Comparison of ENCODE assay signal across 9 mouse cellular contexts in the genomic region with DNA sequence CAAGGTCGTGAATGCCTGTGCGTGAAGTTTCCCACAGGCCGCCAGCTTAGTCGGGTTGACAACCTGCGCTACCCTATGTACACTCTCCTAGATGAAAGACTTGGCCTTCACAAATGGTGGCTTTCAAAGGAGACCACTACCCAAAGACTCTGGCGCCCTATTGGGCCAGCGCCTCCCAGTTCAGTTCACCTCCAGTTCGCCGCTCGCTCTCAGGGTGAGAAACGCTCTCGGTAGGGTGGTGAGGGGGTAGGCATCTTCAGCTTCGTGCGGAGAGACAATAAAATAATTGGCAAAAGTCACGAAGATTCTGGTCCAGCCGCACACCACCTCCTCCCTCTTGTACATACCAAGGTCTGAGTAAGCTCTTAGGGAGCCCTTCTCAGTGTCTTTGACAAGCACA. TPM values are rescaled to one million over a fixed set of nuclear protein-coding genes. Genes with fewer than 3 reads are reported as not detected.
DNase-seq lines count a peak whose midpoint lies in the region; ATAC-seq lines count a peak whose summit lies in the region.
"Had no signal": no experiment of that assay in that cellular context is flagged by ENCODE, and none has a peak within 500 bp of the region (broad histone marks: within the 10 kb centered on the region; RNA-seq: fewer than 3 reads in every experiment).

No protein-coding gene starts in this region.

- no peaks in the 10 kb centered on the region for H3K9me3 ChIP-seq in heart, embryonic 15.5 days (replicated peaks)
- H3K9me3 ChIP-seq in hindbrain, embryonic 10.5 days: no peaks in the 10 kb centered on the region; the same call in 1 of the 2 replicates
- no peaks in the 10 kb centered on the region for H3K9me3 ChIP-seq in midbrain, embryonic 15.5 days

- ATAC-seq in heart, embryonic 15.5 days (replicated peaks; ENCODE audit: insufficient number of reproducible peaks, insufficient read depth, low FRiP score, low read depth): no peak
- ATAC-seq in midbrain, embryonic 15.5 days (replicated peaks): no peak

- WGBS in heart, embryonic 15.5 days: 10% methylated on average over 16 of the region's 16 CpGs
- 14% methylated on average over 16 of the region's 16 CpGs for WGBS in hindbrain, embryonic 10.5 days
- WGBS in midbrain, embryonic 15.5 days: 14% methylated on average over 16 of the region's 16 CpGs

- no peak overlapping the region for H3K9ac ChIP-seq in heart, embryonic 15.5 days
- H3K9ac ChIP-seq in midbrain, embryonic 15.5 days: peak overlapping the region; percentile 65

- H3K4me2 ChIP-seq in heart, embryonic 15.5 days: peak overlapping the region; percentile 46
- H3K4me2 ChIP-seq in midbrain, embryonic 15.5 days: peak overlapping the region; percentile 49

- intact Hi-C loops in left cerebral cortex, postnatal 10 days (cut with DNase I): no loop called here

- DNase-seq in heart, postnatal 4 days: no peak
- DNase-seq in embryo, embryonic 11 days: peak; percentile 25
- peak; percentile 17 for DNase-seq in hindbrain, embryonic 10.5 days (ENCODE audit: low spot score)
- no peak for DNase-seq in ovary, postnatal 14 days (ENCODE audit: low spot score)
- DNase-seq in left cerebral cortex, postnatal 10 days (ENCODE audit: extremely low spot score in 1 of 2, low spot score in 2 of 2): no peak
- DNase-seq in adrenal gland, postnatal 25 days: no peak

- H3K36me3 ChIP-seq in heart, embryonic 15.5 days: no peaks in the 10 kb centered on the region
- no peaks in the 10 kb centered on the region for H3K36me3 ChIP-seq in hindbrain, embryonic 10.5 days
- no peaks in the 10 kb centered on the region for H3K36me3 ChIP-seq in midbrain, embryonic 15.5 days (replicated peaks)

- H3K27me3 ChIP-seq in heart, embryonic 15.5 days: peaks cover 37% of the 10 kb centered on the region
- H3K27me3 ChIP-seq in hindbrain, embryonic 10.5 days (ENCODE audit: insufficient read depth, poor library complexity, severe bottlenecking): no peaks in the 10 kb centered on the region; the same call in 1 of the 2 replicates
- no peaks in the 10 kb centered on the region for H3K27me3 ChIP-seq in midbrain, embryonic 15.5 days (replicated peaks)

- no peaks in the 10 kb centered on the region for H3K4me1 ChIP-seq in heart, embryonic 15.5 days (replicated peaks)
- no peaks in the 10 kb centered on the region for H3K4me1 ChIP-seq in hindbrain, embryonic 10.5 days (replicated peaks)
- H3K4me1 ChIP-seq in midbrain, embryonic 15.5 days: no peaks in the 10 kb centered on the region

- H3K4me3 ChIP-seq in heart, embryonic 15.5 days: peak overlapping the region; percentile 17; the same call in 1 of the 2 replicates
- H3K4me3 ChIP-seq in hindbrain, embryonic 10.5 days: peak overlapping the region; percentile 66
- H3K4me3 ChIP-seq in midbrain, embryonic 15.5 days: peak overlapping the region; percentile 63

- no peak overlapping the region for H3K27ac ChIP-seq in heart, embryonic 15.5 days
- H3K27ac ChIP-seq in hindbrain, embryonic 10.5 days: peak overlapping the region; percentile 89
- H3K27ac ChIP-seq in midbrain, embryonic 15.5 days: peak overlapping the region; percentile 91

RNA-seq across cellular contexts. Expression of gene Pou3f4, which starts 2.5 kb away (rescaled TPM):
- 0.10 TPM in 1 of 2 replicates, not detected in the other for polyA plus RNA-seq in heart, embryonic 15.5 days (2015; fragmentation: Nextera tagmentation; extraction: Ambion mirVana)
- total RNA-seq in heart, postnatal 4 days (2021): not detected
- 17.3 and 18.8 TPM in 2 replicates for polyA plus RNA-seq in hindbrain, embryonic 10.5 days (2016; fragmentation: Nextera tagmentation; extraction: Ambion mirVana)
- polyA plus RNA-seq in midbrain, embryonic 15.5 days (2015; fragmentation: Nextera tagmentation; extraction: Ambion mirVana): 26.2 and 26.3 TPM in 2 replicates
- total RNA-seq in left cerebral cortex, postnatal 10 days (2021): 1 to 10 TPM; 4.7 to 5.5 TPM
- not detected in 2 replicates for total RNA-seq in adrenal gland, postnatal 25 days (2021)
- total RNA-seq: granulocyte monocyte progenitor cell, adult 5-6 weeks had no signal

Comparison
In these comparisons a context has a peak if more than half of its experiments do, and no peak if none do; other contexts are left out.
1. DNase-seq: peak in embryo, embryonic 11 days (single experiment) and hindbrain, embryonic 10.5 days (single experiment); none in heart, postnatal 4 days (single experiment), ovary, postnatal 14 days (single experiment), left cerebral cortex, postnatal 10 days (0 of 2) and adrenal gland, postnatal 25 days (single experiment).
2. Peak in every context shown above with its lines, with median percentiles within 50 percentile points of each other: H3K4me3 ChIP-seq.